Mouse (Mus musculus) fibroblast of lung, adult 2 months (primary cell): Measurements from ENCODE around the gene Arntl2.
"Not testable (repeated sequence)": the region's sequence is repeated elsewhere in the genome, so short reads cannot be mapped to it uniquely, and the experiment has no call there.

ENCODE experiments used
- DNase-seq: peaks from one replicate; pipeline ENCODE4 v3.0.0-alpha.2; 2011; ENCODE audit warnings: low read depth

The Arntl2 gene

GRCm38 (mm10) chr6:146795924-146796545 is at the start of gene Arntl2:
Arntl2 (plus strand) TSS chr6:146796055.
- DNase-seq: peak; percentile 65

- no peak for DNase-seq
Observed at GRCm38 (mm10) chr6:146746577-146746976, 49.3 kb upstream of the Arntl2 start.

- no peak for DNase-seq
Observed at GRCm38 (mm10) chr6:146747057-146747456, 48.8 kb upstream of the Arntl2 start.

- no peak for DNase-seq
Observed at GRCm38 (mm10) chr6:146748271-146748670, 47.6 kb upstream of the Arntl2 start.

GRCm38 (mm10) chr6:146751671-146752070 is 44.2 kb upstream of the Arntl2 start:
- peak; percentile 46 for DNase-seq

- DNase-seq: no peak
Observed at GRCm38 (mm10) chr6:146752178-146752577, 43.7 kb upstream of the Arntl2 start.

GRCm38 (mm10) chr6:146752612-146753011 is 43.2 kb upstream of the Arntl2 start:
- no peak for DNase-seq

GRCm38 (mm10) chr6:146753560-146754160 is 42.2 kb upstream of the Arntl2 start:
- no peak for DNase-seq

- no peak for DNase-seq
Observed at GRCm38 (mm10) chr6:146755136-146755535, 40.7 kb upstream of the Arntl2 start.

- DNase-seq: no peak
Observed at GRCm38 (mm10) chr6:146755679-146756078, 40.2 kb upstream of the Arntl2 start.

- no peak for DNase-seq
Observed at GRCm38 (mm10) chr6:146759027-146759426, 36.8 kb upstream of the Arntl2 start.

- DNase-seq: no peak
Observed at GRCm38 (mm10) chr6:146760022-146760421, 35.8 kb upstream of the Arntl2 start.

GRCm38 (mm10) chr6:146760736-146761135 is 35.1 kb upstream of the Arntl2 start:
- DNase-seq: no peak

- DNase-seq: peak; percentile 41
Observed at GRCm38 (mm10) chr6:146762264-146762898, 33.5 kb upstream of the Arntl2 start.

- no peak for DNase-seq
Observed at GRCm38 (mm10) chr6:146764593-146764992, 31.3 kb upstream of the Arntl2 start.

GRCm38 (mm10) chr6:146765270-146765669 is 30.6 kb upstream of the Arntl2 start:
- DNase-seq: no peak

- no peak for DNase-seq
Observed at GRCm38 (mm10) chr6:146768813-146769404, 26.9 kb upstream of the Arntl2 start.

GRCm38 (mm10) chr6:146770005-146770745 is 25.7 kb upstream of the Arntl2 start:
- DNase-seq: no peak

- no peak for DNase-seq
Observed at GRCm38 (mm10) chr6:146770808-146771207, 25.0 kb upstream of the Arntl2 start.

GRCm38 (mm10) chr6:146775864-146776263 is 20.0 kb upstream of the Arntl2 start:
- DNase-seq: not testable (repeated sequence)

GRCm38 (mm10) chr6:146776610-146777389 is 19.1 kb upstream of the Arntl2 start:
- peak; percentile 74 for DNase-seq
